Mouse (Mus musculus): ENCODE measurements at regions not wholly inside any gene's neighbourhood (a gene's known extent, or its start where the extent isn't known, plus 50 kb on each side); places are given as distances from the start of the nearest gene placed in this dataset.
"Not testable (repeated sequence)": the region's sequence is repeated elsewhere in the genome, so short reads cannot be mapped to it uniquely, and the experiment has no call there.

DNA sequence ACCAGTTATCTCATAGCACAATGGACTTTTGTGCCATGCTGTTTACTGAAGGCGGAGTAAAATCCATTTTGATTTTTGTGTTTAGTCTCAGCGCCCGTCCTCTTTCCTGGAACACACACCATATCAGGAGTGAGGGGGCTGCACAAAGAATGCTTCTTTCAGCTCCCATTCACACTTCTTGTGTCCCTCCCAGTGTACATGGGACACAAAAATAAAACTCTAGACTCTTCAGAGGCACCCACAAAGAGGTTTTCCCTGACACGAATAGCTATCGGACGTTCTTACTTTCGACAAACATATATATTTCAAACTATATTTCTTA is 347.9 kb upstream of the Pou3f2 start:
- no peak overlapping the region for H3K4me3 ChIP-seq (ENCODE audit: low read depth, low read length)
- H3K9me3 ChIP-seq (replicated peaks; ENCODE audit: control insufficient read depth, low read length): no peaks in the 10 kb centered on the region
- no peaks in the 10 kb centered on the region for H3K36me3 ChIP-seq (replicated peaks; ENCODE audit: control insufficient read depth, insufficient read depth, low read length)
- no peak overlapping the region for H3K27ac ChIP-seq (ENCODE audit: low read depth)
- DNase-seq (ENCODE audit: low spot score) (no peak), ATAC-seq (ENCODE audit: insufficient read depth, low read depth) (no peak)
- peak overlapping the region; percentile 37 for H3K4me2 ChIP-seq (ENCODE audit: low read depth, low read length)
- TF ChIP-seq EP300 (IDR thresholded peaks at IDR 0.05; ENCODE audit: low read depth): no peak
- no peak for TF ChIP-seq CTCF (IDR thresholded peaks at IDR 0.05; ENCODE audit: low read depth)
- H3K27me3 ChIP-seq (ENCODE audit: control insufficient read depth, insufficient read depth, low read length): no peaks in the 10 kb centered on the region
- H3K9ac ChIP-seq (replicated peaks; ENCODE audit: low read depth, low read length): no peak overlapping the region
- WGBS: 52% methylated on average over 7 of the region's 7 CpGs
- no peaks in the 10 kb centered on the region for H3K4me1 ChIP-seq (ENCODE audit: control insufficient read depth, insufficient read depth)

DNA sequence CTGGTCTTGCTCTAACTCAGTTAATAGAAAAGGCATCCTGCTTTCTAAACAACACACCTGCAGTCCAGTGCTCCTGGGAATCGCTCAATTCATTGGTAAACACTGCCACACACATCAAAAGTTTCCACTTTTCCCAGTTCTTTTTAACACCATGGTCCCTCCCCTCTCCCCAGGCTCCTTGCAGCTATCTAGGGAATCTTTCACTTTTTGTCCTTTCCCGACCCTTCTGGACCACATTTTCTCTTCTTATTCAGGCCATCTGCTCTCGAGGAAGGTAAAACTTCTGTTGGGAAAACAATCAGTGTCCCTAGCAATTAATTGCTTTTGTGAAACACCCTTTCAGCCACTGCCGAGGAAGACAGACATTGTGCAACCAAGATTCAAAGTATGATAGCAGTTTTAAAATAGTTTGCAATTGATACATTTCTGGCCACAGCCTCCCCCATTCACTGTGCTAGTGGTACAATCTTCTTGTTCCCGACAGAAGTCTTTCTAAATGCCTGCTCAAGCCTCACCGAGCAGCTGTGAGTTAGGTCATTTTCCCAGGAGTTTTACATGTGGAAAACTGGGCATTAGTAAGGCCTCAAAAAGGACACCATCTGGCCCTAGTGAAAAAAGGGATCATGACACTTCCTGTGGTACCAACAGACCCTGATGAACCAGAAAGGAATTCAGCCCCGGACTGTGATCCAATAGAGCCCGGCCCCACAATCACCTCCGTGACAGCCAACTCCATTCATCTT is 347.4 kb upstream of the Pou3f2 start:
- H3K9ac ChIP-seq (replicated peaks; ENCODE audit: low read depth, low read length): no peak overlapping the region
- H3K36me3 ChIP-seq (replicated peaks; ENCODE audit: control insufficient read depth, insufficient read depth, low read length): no peaks in the 10 kb centered on the region
- H3K9me3 ChIP-seq (replicated peaks; ENCODE audit: control insufficient read depth, low read length): no peaks in the 10 kb centered on the region
- 16% methylated on average over 9 of the region's 9 CpGs for WGBS
- DNase-seq (ENCODE audit: low spot score) (peak; percentile 15), ATAC-seq (ENCODE audit: insufficient read depth, low read depth) (no peak)
- no peaks in the 10 kb centered on the region for H3K4me1 ChIP-seq (ENCODE audit: control insufficient read depth, insufficient read depth)
- H3K27me3 ChIP-seq (ENCODE audit: control insufficient read depth, insufficient read depth, low read length): no peaks in the 10 kb centered on the region
- TF ChIP-seq EP300 (IDR thresholded peaks at IDR 0.05; ENCODE audit: low read depth) (no peak), CTCF (IDR thresholded peaks at IDR 0.05; ENCODE audit: low read depth) (no peak)
- no peak overlapping the region for H3K27ac ChIP-seq (ENCODE audit: low read depth)
- no peak overlapping the region for H3K4me3 ChIP-seq (ENCODE audit: low read depth, low read length)
- H3K4me2 ChIP-seq (ENCODE audit: low read depth, low read length): peak overlapping the region; percentile 37

DNA sequence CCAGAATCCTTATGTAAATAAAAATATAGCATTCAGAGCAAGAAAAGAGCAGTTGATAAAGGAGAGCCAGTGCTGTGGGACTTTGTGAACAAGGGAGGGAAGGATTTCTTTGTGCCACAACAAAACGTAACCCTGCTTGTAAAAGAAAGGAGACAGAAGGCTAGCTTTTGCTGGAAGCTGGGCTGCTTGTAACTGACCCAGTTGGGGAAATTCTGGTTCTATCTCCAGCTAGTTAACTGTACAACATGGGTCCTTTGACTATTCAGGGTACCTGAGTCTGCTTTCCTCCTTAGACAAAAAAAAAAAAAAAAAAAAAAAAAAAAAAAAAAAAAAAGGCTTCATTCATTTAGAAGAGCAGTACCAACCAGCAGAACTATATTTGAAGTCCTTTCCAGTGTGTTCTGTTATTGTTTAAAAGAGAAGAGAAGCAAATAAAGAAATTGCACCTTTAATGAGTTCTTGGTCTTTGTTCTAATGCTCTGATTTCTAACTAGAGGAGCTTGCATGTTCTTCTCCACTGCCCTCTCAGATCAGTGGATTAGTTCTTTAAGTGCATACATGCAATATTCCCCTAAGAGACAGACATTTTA is 345.8 kb upstream of the Pou3f2 start:
- DNase-seq (ENCODE audit: low spot score) (no peak), ATAC-seq (ENCODE audit: insufficient read depth, low read depth) (no peak)
- 74% methylated on average over 1 of the region's 1 CpGs for WGBS
- Histone ChIP-seq H3K27me3 (ENCODE audit: control insufficient read depth, insufficient read depth, low read length) (no peaks in the 10 kb centered on the region), H3K4me1 (ENCODE audit: control insufficient read depth, insufficient read depth) (no peaks in the 10 kb centered on the region), H3K4me2 (ENCODE audit: low read depth, low read length) (no peak overlapping the region), H3K4me3 (ENCODE audit: low read depth, low read length) (no peak overlapping the region), H3K9ac (replicated peaks; ENCODE audit: low read depth, low read length) (no peak overlapping the region), H3K9me3 (replicated peaks; ENCODE audit: control insufficient read depth, low read length) (no peaks in the 10 kb centered on the region), H3K36me3 (replicated peaks; ENCODE audit: control insufficient read depth, insufficient read depth, low read length) (no peaks in the 10 kb centered on the region), H3K27ac (ENCODE audit: low read depth) (no peak overlapping the region)
- TF ChIP-seq CTCF (IDR thresholded peaks at IDR 0.05; ENCODE audit: low read depth): no peak
- no peak for TF ChIP-seq EP300 (IDR thresholded peaks at IDR 0.05; ENCODE audit: low read depth)

- WGBS: 23% methylated on average over 3 of the region's 3 CpGs
- no peaks in the 10 kb centered on the region for H3K4me1 ChIP-seq (ENCODE audit: control insufficient read depth, insufficient read depth)
- H3K9me3 ChIP-seq (replicated peaks; ENCODE audit: control insufficient read depth, low read length): no peaks in the 10 kb centered on the region
- H3K36me3 ChIP-seq (replicated peaks; ENCODE audit: control insufficient read depth, insufficient read depth, low read length): no peaks in the 10 kb centered on the region
- no peak overlapping the region for H3K4me3 ChIP-seq (ENCODE audit: low read depth, low read length)
- ATAC-seq (ENCODE audit: insufficient read depth, low read depth) (no peak), DNase-seq (ENCODE audit: low spot score) (no peak)
- no peak overlapping the region for H3K4me2 ChIP-seq (ENCODE audit: low read depth, low read length)
- H3K27ac ChIP-seq (ENCODE audit: low read depth): no peak overlapping the region
- TF ChIP-seq EP300 (IDR thresholded peaks at IDR 0.05; ENCODE audit: low read depth) (no peak), CTCF (IDR thresholded peaks at IDR 0.05; ENCODE audit: low read depth) (no peak)
- H3K27me3 ChIP-seq (ENCODE audit: control insufficient read depth, insufficient read depth, low read length): no peaks in the 10 kb centered on the region
- no peak overlapping the region for H3K9ac ChIP-seq (replicated peaks; ENCODE audit: low read depth, low read length)
Observed at GRCm38 (mm10) chr4:22803665-22804064, 315.5 kb upstream of the Pou3f2 start.

- DNase-seq (ENCODE audit: low spot score) (no peak), ATAC-seq (ENCODE audit: insufficient read depth, low read depth) (no peak)
- 41% methylated on average over 1 of the region's 1 CpGs for WGBS
- no peak overlapping the region for H3K9ac ChIP-seq (replicated peaks; ENCODE audit: low read depth, low read length)
- H3K9me3 ChIP-seq (replicated peaks; ENCODE audit: control insufficient read depth, low read length): no peaks in the 10 kb centered on the region
- no peak overlapping the region for H3K4me3 ChIP-seq (ENCODE audit: low read depth, low read length)
- no peaks in the 10 kb centered on the region for H3K4me1 ChIP-seq (ENCODE audit: control insufficient read depth, insufficient read depth)
- TF ChIP-seq EP300 (IDR thresholded peaks at IDR 0.05; ENCODE audit: low read depth) (no peak), CTCF (IDR thresholded peaks at IDR 0.05; ENCODE audit: low read depth) (no peak)
- no peak overlapping the region for H3K27ac ChIP-seq (ENCODE audit: low read depth)
- no peaks in the 10 kb centered on the region for H3K27me3 ChIP-seq (ENCODE audit: control insufficient read depth, insufficient read depth, low read length)
- H3K36me3 ChIP-seq (replicated peaks; ENCODE audit: control insufficient read depth, insufficient read depth, low read length): no peaks in the 10 kb centered on the region
- H3K4me2 ChIP-seq (ENCODE audit: low read depth, low read length): no peak overlapping the region
Observed at GRCm38 (mm10) chr4:22792826-22793225, 304.7 kb upstream of the Pou3f2 start.

- ATAC-seq (ENCODE audit: insufficient read depth, low read depth): no peak
- no peak overlapping the region for H3K4me3 ChIP-seq (ENCODE audit: low read depth, low read length)
- no peak overlapping the region for H3K9ac ChIP-seq (replicated peaks; ENCODE audit: low read depth, low read length)
- DNase-seq (ENCODE audit: low spot score): no peak
- no peak overlapping the region for H3K27ac ChIP-seq (ENCODE audit: low read depth)
- no peaks in the 10 kb centered on the region for H3K9me3 ChIP-seq (replicated peaks; ENCODE audit: control insufficient read depth, low read length)
- TF ChIP-seq EP300 (IDR thresholded peaks at IDR 0.05; ENCODE audit: low read depth) (no peak), CTCF (IDR thresholded peaks at IDR 0.05; ENCODE audit: low read depth) (no peak)
- no peaks in the 10 kb centered on the region for H3K27me3 ChIP-seq (ENCODE audit: control insufficient read depth, insufficient read depth, low read length)
- H3K4me1 ChIP-seq (ENCODE audit: control insufficient read depth, insufficient read depth): no peaks in the 10 kb centered on the region
- 64% methylated on average over 3 of the region's 3 CpGs for WGBS
- no peaks in the 10 kb centered on the region for H3K36me3 ChIP-seq (replicated peaks; ENCODE audit: control insufficient read depth, insufficient read depth, low read length)
- H3K4me2 ChIP-seq (ENCODE audit: low read depth, low read length): no peak overlapping the region
Observed at GRCm38 (mm10) chr4:22787866-22788265, 299.7 kb upstream of the Pou3f2 start.

DNA sequence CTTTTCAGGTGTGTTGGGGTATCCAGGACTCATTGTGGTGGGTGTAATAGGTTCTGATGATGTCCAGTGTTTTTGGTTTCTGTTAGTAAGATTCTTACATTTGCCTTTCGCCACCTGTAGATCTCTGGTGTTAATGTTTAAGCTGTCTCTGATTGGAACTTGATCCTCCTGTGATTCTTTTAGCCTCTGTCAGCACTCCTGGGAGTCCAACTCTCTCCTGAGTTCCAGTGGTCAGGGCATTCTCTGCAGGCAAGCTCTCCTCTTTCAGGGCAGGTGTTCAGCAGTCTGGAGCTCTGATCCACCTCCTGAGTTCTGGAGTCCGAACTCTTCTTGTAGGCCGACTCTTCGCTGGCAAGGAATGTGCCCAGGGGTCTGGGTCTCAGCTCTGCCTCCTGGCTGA is 274.9 kb upstream of the Pou3f2 start:
- not testable (repeated sequence) for ATAC-seq (ENCODE audit: insufficient read depth, low read depth); DNase-seq (ENCODE audit: low spot score); H3K9ac ChIP-seq (replicated peaks; ENCODE audit: low read depth, low read length); H3K27me3 ChIP-seq (ENCODE audit: control insufficient read depth, insufficient read depth, low read length); H3K27ac ChIP-seq (ENCODE audit: low read depth); H3K36me3 ChIP-seq (replicated peaks; ENCODE audit: control insufficient read depth, insufficient read depth, low read length); H3K9me3 ChIP-seq (replicated peaks; ENCODE audit: control insufficient read depth, low read length); H3K4me2 ChIP-seq (ENCODE audit: low read depth, low read length); H3K4me3 ChIP-seq (ENCODE audit: low read depth, low read length); H3K4me1 ChIP-seq (ENCODE audit: control insufficient read depth, insufficient read depth)
- WGBS: 92% methylated on average over 4 of the region's 4 CpGs
